Mouse (Mus musculus) midbrain, embryonic 14.5 days (tissue): ENCODE measurements around the gene Tbc1d17. TPM values are rescaled to one million over a fixed set of nuclear protein-coding genes. Genes with fewer than 3 reads are reported as not detected.

Source experiments
- ATAC-seq: fragments of 200-750 bp; cut with Nextera tagmentation; 2 replicates; pipeline ENCODE4 v1.8.0; 2017; ENCODE audit warnings: moderate number of reproducible peaks, moderate library complexity; ENCODE audit not compliant: low FRiP score, low TSS enrichment
- DNase-seq: peaks from one replicate; pipeline ENCODE4 v3.0.0-alpha.2; 2015
- H3K27ac ChIP-seq: fragments of 300-500 bp; sonication (generic); replicated peaks from 2 replicates; pipeline ENCODE4 v1.5.1; 2014; ENCODE audit warnings: mild to moderate bottlenecking, low read depth, low read length, moderate library complexity
- H3K27me3 ChIP-seq: fragments of 300-500 bp; sonication (generic); 2 replicates; pipeline ENCODE4 v1.6.1; 2014; ENCODE audit warnings: low read length, control low read depth, mixed read lengths; ENCODE audit not compliant: control insufficient read depth, insufficient read depth
- H3K36me3 ChIP-seq: fragments of 300-500 bp; sonication (generic); 2 replicates; pipeline ENCODE4 v1.6.1; 2014; ENCODE audit warnings: low read length, control low read depth; ENCODE audit not compliant: control insufficient read depth, insufficient read depth
- H3K4me1 ChIP-seq: fragments of 300-500 bp; sonication (generic); 2 replicates; pipeline ENCODE4 v1.6.1; 2014; ENCODE audit warnings: mild to moderate bottlenecking, antibody characterized with exemption, low read length, control low read depth; ENCODE audit not compliant: control insufficient read depth, insufficient read depth
- H3K4me2 ChIP-seq: fragments of 300-500 bp; sonication (generic); 2 replicates; pipeline ENCODE4 v1.6.1; 2014; ENCODE audit warnings: mild to moderate bottlenecking, low read length, moderate library complexity
- H3K4me3 ChIP-seq: fragments of 300-500 bp; sonication (generic); replicated peaks from 2 replicates; pipeline ENCODE4 v1.5.1; 2014; ENCODE audit warnings: low read depth, low read length
- H3K9ac ChIP-seq: fragments of 300-500 bp; sonication (generic); replicated peaks from 2 replicates; pipeline ENCODE4 v1.6.1; 2014; ENCODE audit warnings: mild to moderate bottlenecking, low read length, moderate library complexity
- H3K9me3 ChIP-seq: fragments of 300-500 bp; sonication (generic); 2 replicates; pipeline ENCODE4 v1.6.1; 2016; ENCODE audit warnings: low read length, control low read depth, mixed read lengths; ENCODE audit not compliant: control insufficient read depth
- WGBS: fragments of 180-500 bp; shearing (Covaris S2); extraction: QIAGEN DNeasy Blood & Tissue Kit; methylation state at CpG from one replicate; pipeline ENCODE4 v1.1.7; 2014; 5-methylcytosine and 5-hydroxymethylcytosine counted together
- polyA plus RNA-seq: library from polyadenylated mRNA; unstranded; fragments of >200 nt; fragmentation: Nextera tagmentation; extraction: Ambion mirVana; gene quantifications from 2 replicates; pipeline ENCODE4 v1.2.1, GENCODE M21; 2014

The Tbc1d17 gene
- polyA plus RNA-seq, 1 experiment from 2014 or later: 107 TPM

GRCm38 (mm10) chr7:44840426-44840825 is 8.5 kb downstream of the Tbc1d17 start:
- no peak overlapping the region; the same call in 1 of the 2 replicates for H3K4me3 ChIP-seq
- H3K4me1 ChIP-seq: peaks cover 6% of the 10 kb centered on the region; the same call in 1 of the 2 replicates
- DNase-seq (no peak), ATAC-seq (no peak)
- peaks cover 15% of the 10 kb centered on the region for H3K27me3 ChIP-seq
- peaks cover 51% of the 10 kb centered on the region for H3K36me3 ChIP-seq
- H3K4me2 ChIP-seq: peak overlapping the region; percentile 56
- H3K27ac ChIP-seq: no peak overlapping the region
- WGBS: 53% methylated on average over 14 of the region's 14 CpGs
- H3K9ac ChIP-seq: peak overlapping the region; percentile 43; the same call in 1 of the 2 replicates
- no peaks in the 10 kb centered on the region for H3K9me3 ChIP-seq

DNA sequence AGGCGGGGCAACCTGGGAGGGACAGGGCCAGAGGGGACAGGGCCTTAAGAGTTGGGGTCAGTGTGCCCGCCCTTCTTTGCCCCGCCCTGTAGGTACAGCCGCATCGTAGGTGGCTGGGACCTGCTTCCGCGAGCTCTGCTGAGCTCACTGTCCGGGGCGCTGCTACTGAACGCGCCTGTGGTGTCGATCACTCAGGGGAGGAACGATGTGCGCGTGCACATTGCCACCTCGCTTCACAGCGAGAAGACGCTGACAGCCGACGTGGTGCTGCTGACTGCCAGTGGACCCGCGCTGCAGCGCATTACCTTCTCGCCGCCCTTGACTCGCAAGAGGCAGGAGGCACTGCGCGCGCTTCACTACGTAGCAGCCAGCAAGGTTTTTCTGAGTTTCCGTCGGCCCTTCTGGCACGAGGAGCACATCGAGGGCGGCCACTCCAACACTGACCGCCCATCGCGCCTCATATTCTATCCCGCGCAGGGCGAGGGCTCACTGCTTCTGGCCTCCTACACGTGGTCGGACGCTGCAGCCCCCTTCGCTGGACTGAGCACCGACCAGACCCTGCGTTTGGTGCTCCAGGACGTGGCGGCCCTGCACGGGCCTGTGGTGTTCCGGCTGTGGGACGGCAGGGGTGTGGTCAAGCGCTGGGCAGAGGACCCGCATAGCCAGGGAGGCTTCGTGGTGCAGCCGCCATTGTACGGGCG is 9.2 kb downstream of the Tbc1d17 start:
- Histone ChIP-seq H3K4me2 (peak overlapping the region; percentile 56), H3K9ac (peak overlapping the region; percentile 43; the same call in 1 of the 2 replicates), H3K4me3 (peak overlapping the region; percentile 27), H3K4me1 (peaks cover 6% of the 10 kb centered on the region; the same call in 1 of the 2 replicates), H3K27ac (no peak overlapping the region), H3K36me3 (peaks cover 43% of the 10 kb centered on the region), H3K27me3 (peaks cover 15% of the 10 kb centered on the region), H3K9me3 (no peaks in the 10 kb centered on the region)
- DNase-seq: peak; percentile 78
- peak; percentile 54 for ATAC-seq
- 2% methylated on average over 58 of the region's 58 CpGs for WGBS

DNA sequence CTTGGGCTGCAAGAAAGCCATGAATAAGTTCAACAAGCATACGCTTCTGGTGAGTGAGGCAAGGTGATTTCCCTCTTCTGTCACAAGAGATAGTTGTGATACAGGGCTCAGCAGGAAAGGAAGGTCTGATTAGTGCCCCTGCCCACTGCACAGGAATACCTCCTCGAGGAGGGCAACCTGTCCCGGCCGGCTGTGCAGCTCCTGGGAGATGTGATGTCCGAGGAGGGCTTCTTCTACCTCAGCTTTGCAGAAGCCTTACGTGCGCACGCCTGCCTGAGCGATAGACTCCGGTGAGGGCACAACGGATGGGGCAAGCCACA is 9.7 kb downstream of the Tbc1d17 start:
- WGBS: 30% methylated on average over 11 of the region's 11 CpGs
- Histone ChIP-seq H3K36me3 (peaks cover 38% of the 10 kb centered on the region), H3K9me3 (no peaks in the 10 kb centered on the region), H3K9ac (peak overlapping the region; percentile 43; the same call in 1 of the 2 replicates), H3K27ac (no peak overlapping the region), H3K4me2 (peak overlapping the region; percentile 56), H3K4me3 (peak overlapping the region; percentile 27), H3K27me3 (peaks cover 15% of the 10 kb centered on the region), H3K4me1 (peaks cover 6% of the 10 kb centered on the region; the same call in 1 of the 2 replicates)
- no peak; the same call in 1 of the 2 replicates for ATAC-seq
- DNase-seq: no peak

- H3K9me3 ChIP-seq: no peaks in the 10 kb centered on the region
- H3K4me2 ChIP-seq: no peak overlapping the region
- H3K9ac ChIP-seq: no peak overlapping the region
- WGBS: 84% methylated on average over 6 of the region's 6 CpGs
- H3K27me3 ChIP-seq: peaks cover 15% of the 10 kb centered on the region
- ATAC-seq (no peak), DNase-seq (no peak)
- H3K4me1 ChIP-seq: peaks cover 6% of the 10 kb centered on the region; the same call in 1 of the 2 replicates
- H3K27ac ChIP-seq: no peak overlapping the region
- H3K36me3 ChIP-seq: peaks cover 27% of the 10 kb centered on the region
- no peak overlapping the region for H3K4me3 ChIP-seq
Observed at GRCm38 (mm10) chr7:44838073-44838472, 10.8 kb downstream of the Tbc1d17 start.

GRCm38 (mm10) chr7:44836423-44837053 is 12.3 kb downstream of the Tbc1d17 start:
- ATAC-seq: no peak
- WGBS: 89% methylated on average over 9 of the region's 9 CpGs
- no peak overlapping the region for H3K4me2 ChIP-seq

DNA sequence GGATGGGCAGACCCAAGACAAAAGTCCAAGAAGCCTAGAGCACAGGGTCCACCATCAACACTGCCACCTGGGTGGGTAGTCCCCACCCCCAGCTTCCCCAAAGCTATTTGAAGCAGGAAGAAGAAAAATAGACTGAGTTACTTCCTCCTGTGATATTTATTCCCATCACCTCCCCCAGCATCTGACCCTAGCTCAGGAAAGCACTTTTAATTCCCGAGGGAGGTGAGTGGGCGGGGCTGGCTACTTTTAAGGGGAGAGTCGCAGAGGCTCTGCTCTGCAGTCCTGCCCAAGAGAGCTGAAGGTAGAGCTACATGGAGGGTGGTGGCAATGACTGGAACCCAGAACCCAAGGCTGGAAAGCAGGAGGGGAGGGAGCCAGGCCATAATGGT is 12.9 kb downstream of the Tbc1d17 start:
- ATAC-seq (no peak), DNase-seq (no peak)
- Histone ChIP-seq H3K9me3 (no peaks in the 10 kb centered on the region), H3K36me3 (peaks cover 22% of the 10 kb centered on the region), H3K27me3 (peaks cover 15% of the 10 kb centered on the region), H3K4me2 (no peak overlapping the region), H3K4me3 (no peak overlapping the region), H3K4me1 (peaks cover 6% of the 10 kb centered on the region; the same call in 1 of the 2 replicates), H3K9ac (no peak overlapping the region), H3K27ac (no peak overlapping the region)
- WGBS: 57% methylated on average over 3 of the region's 3 CpGs

More at GRCm38 (mm10) chr7:44836423-44837053, 12.3 kb downstream of the Tbc1d17 start:
- H3K9me3 ChIP-seq: no peaks in the 10 kb centered on the region
- no peak overlapping the region for H3K9ac ChIP-seq
- no peak overlapping the region for H3K4me3 ChIP-seq
- H3K4me1 ChIP-seq: peaks cover 6% of the 10 kb centered on the region; the same call in 1 of the 2 replicates
- no peak for DNase-seq
- peaks cover 15% of the 10 kb centered on the region for H3K27me3 ChIP-seq
- no peak overlapping the region for H3K27ac ChIP-seq
- peaks cover 22% of the 10 kb centered on the region for H3K36me3 ChIP-seq

DNA sequence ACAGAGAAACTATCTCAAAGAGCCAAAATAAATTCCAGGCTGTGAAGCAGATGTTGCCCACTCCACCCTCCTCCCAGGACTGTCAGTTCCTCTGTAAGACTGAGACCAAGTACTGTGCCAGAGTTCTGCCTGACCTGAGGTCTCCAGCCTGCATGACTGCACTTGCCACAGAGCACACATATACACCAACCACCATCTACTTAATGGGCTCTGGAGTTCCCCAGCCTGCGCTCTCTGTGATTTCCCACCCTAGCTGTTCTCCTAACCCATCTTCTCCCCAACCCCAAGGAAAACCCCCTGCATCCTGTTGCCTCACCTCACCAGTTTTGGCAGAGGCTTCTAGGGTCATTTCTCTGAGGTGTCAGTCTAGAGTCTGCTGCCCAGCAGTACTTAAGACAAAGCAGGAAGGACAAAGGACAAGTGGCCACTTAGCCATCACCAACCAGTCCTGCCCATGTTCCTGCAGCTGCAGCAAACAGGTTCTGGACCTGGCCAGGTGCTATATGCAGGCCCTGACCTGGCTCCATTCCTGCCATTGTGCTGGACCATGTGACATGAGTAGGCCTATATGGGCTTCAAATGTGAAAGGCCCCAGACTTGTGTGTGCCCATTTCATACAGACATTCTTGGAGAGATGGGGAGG is 13.4 kb downstream of the Tbc1d17 start:
- DNase-seq (no peak), ATAC-seq (no peak)
- 81% methylated on average over 1 of the region's 1 CpGs for WGBS
- Histone ChIP-seq H3K4me1 (peaks cover 6% of the 10 kb centered on the region; the same call in 1 of the 2 replicates), H3K4me3 (no peak overlapping the region), H3K27me3 (peaks cover 10% of the 10 kb centered on the region), H3K27ac (no peak overlapping the region), H3K9me3 (no peaks in the 10 kb centered on the region), H3K36me3 (peaks cover 23% of the 10 kb centered on the region), H3K4me2 (no peak overlapping the region), H3K9ac (no peak overlapping the region)

DNA sequence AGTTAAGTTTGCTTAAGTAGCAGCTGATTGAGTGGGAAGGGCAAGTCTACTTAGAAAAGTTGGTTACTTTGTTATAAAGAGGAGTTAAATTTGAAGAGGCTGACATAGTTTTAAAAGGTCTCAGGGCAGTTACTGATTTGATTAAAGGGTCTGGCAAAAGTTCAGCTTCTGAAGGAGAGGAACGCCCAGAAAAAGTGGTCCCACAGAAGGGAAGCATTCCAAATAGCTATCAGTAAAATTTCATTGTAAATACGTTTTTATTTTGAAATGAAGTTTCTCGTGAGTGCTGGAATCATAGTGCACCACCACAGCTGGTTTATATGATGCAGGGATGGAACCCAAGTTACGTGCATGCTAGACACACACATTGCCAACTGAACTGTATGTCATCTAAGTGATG is 16.1 kb downstream of the Tbc1d17 start:
- ATAC-seq: no peak
- WGBS: 81% methylated on average over 4 of the region's 4 CpGs

More for the DNA sequence above, 16.1 kb downstream of the Tbc1d17 start:
- peaks cover 46% of the 10 kb centered on the region for H3K36me3 ChIP-seq
- H3K4me2 ChIP-seq: no peak overlapping the region
- no peak overlapping the region for H3K4me3 ChIP-seq
- H3K4me1 ChIP-seq: no peaks in the 10 kb centered on the region
- no peak for DNase-seq
- H3K9me3 ChIP-seq: no peaks in the 10 kb centered on the region
- no peaks in the 10 kb centered on the region for H3K27me3 ChIP-seq
- H3K27ac ChIP-seq: no peak overlapping the region
- no peak overlapping the region for H3K9ac ChIP-seq
